Mouse (Mus musculus) spleen, adult 2 months (tissue): ENCODE data around the gene Lmod2. TPM values are rescaled to one million over a fixed set of nuclear protein-coding genes. Genes with fewer than 3 reads are reported as not detected.

Experiments used
- DNase-seq, 2 experiments: peaks; one replicate each; pipeline versions ENCODE4 v3.0.0 to v3.0.0-alpha.2; 2012 to 2021; ENCODE audit warnings: low spot score in 2 of 2, low read depth in 1 of 2
- H3K27ac ChIP-seq: fragments of 200-500 bp; 2 replicates; pipeline ENCODE4 v1.5.1; 2012; ENCODE audit warnings: low read length, inconsistent platforms; ENCODE audit not compliant: insufficient read depth
- H3K27me3 ChIP-seq: fragments of 200-500 bp; 2 replicates; pipeline ENCODE4 v1.6.1; 2012; ENCODE audit warnings: mild to moderate bottlenecking, moderate library complexity, low read length, inconsistent platforms; ENCODE audit not compliant: control insufficient read depth, insufficient read depth
- H3K36me3 ChIP-seq: fragments of 200-500 bp; 2 replicates; pipeline ENCODE4 v1.6.1; 2012; ENCODE audit warnings: mild to moderate bottlenecking, low read length, inconsistent platforms; ENCODE audit not compliant: control insufficient read depth, insufficient read depth
- H3K4me1 ChIP-seq: fragments of 200-500 bp; 2 replicates; pipeline ENCODE4 v1.6.1; 2011; ENCODE audit warnings: inconsistent platforms; ENCODE audit not compliant: control insufficient read depth, insufficient read depth, insufficient read length
- H3K4me3 ChIP-seq: fragments of 200-500 bp; 2 replicates; pipeline ENCODE4 v1.5.1; 2011; ENCODE audit warnings: mild to moderate bottlenecking, inconsistent platforms; ENCODE audit not compliant: insufficient read depth, insufficient read length; ENCODE audit errors: extremely low read depth
- CTCF ChIP-seq: fragments of 200-500 bp; IDR thresholded peaks from 2 replicates; pipeline ENCODE4 v1.5.1; 2011; ENCODE audit warnings: mild to moderate bottlenecking, inconsistent platforms; ENCODE audit not compliant: insufficient read depth, insufficient read length, insufficient replicate concordance; ENCODE audit errors: extremely low read depth
- POLR2A ChIP-seq: fragments of 200-500 bp; IDR thresholded peaks from 2 replicates; pipeline ENCODE4 v1.6.1; 2011; ENCODE audit warnings: low read depth, low read length, inconsistent platforms
- WGBS: fragments of 180-500 bp; shearing (Covaris S2); methylation state at CpG from one replicate; pipeline ENCODE4 v1.1.7; 2018; 5-methylcytosine and 5-hydroxymethylcytosine counted together
- polyA plus RNA-seq: library from polyadenylated mRNA; depleted of rRNA; stranded (reverse); fragments of >200 nt; gene quantifications from 2 replicates; pipeline ENCODE4 v1.2.3, GENCODE M21; 2012; rRNA removed

Lmod2 gene
- polyA plus RNA-seq, 1 experiment: not detected

DNA sequence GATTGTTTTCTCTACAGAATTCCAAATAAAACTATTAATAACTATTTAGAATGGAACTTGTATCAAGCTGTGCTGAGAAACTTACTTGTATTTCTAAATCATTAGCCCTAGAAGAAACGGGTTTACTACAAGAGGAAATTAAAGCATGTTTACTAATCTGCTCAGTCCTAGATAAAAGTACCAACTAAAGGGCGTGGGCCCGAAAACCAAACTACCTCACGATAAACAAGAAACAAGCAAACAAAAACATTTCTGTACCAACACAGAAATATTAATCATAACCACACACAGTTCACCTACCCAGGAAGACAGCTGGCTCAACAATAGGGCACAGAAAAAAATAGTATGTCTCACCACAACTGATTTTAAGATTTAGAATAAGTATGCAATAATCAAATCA is 50.8 kb downstream of the Lmod2 start:
- H3K4me1 ChIP-seq: no peaks in the 10 kb centered on the region
- DNase-seq: no peak

DNA sequence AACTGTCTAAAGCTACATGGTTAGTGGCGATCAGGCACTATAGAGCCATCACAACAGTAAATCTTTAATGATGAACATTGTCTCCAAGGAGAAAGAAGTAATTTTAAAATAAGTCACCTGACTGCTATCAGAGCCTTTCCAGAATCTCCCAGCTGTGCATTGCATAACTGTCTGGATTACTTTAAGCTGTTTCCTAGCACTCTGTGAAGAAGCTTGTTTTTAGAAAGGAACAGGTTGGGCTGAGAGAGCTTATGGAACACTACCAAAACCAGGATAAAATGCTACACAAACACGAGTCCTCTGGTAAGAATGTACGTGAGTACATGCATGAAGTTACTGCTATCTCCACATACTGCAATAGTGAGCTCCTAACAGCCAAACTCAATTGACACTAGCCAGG is 53.2 kb downstream of the Lmod2 start:
- Histone ChIP-seq H3K27me3 (no peaks in the 10 kb centered on the region), H3K4me1 (peaks cover under 1% of the 10 kb centered on the region; the same call in 1 of the 2 replicates), H3K36me3 (no peaks in the 10 kb centered on the region), H3K4me3 (no peak overlapping the region), H3K27ac (no peak overlapping the region)
- DNase-seq: no peak
- 93% methylated on average over 3 of the region's 3 CpGs for WGBS
- TF ChIP-seq POLR2A: no peak
- no peak for TF ChIP-seq CTCF

More for the DNA sequence above, 50.8 kb downstream of the Lmod2 start:
- 86% methylated on average over 4 of the region's 4 CpGs for WGBS
- Histone ChIP-seq H3K4me3 (no peak overlapping the region), H3K36me3 (no peaks in the 10 kb centered on the region; the same call in 1 of the 2 replicates), H3K27ac (no peak overlapping the region), H3K27me3 (no peaks in the 10 kb centered on the region)
- TF ChIP-seq CTCF (no peak), POLR2A (no peak)

DNA sequence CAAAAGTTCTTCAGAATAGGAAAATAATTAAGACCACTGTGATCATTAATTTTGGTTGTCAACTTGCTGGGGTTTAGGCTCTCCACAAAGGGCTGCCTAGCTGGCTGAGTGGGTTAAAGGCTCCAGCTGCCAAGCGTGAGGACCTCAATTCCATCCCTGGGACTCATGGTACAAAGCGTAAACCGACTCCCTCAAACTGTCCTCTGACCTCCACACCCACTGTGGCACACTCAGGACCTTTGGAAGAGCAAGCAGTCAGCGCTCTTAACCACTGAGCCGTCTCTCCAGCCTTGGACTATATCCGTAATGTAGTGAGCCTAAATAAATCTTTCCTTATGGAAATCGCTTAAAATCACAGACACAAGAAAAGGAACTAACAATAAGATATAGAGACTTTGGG is 54.0 kb downstream of the Lmod2 start:
- no peak for DNase-seq
- H3K27ac ChIP-seq: no peak overlapping the region
- 91% methylated on average over 7 of the region's 7 CpGs for WGBS
- peaks cover 4% of the 10 kb centered on the region; the same call in 1 of the 2 replicates for H3K4me1 ChIP-seq
- TF ChIP-seq POLR2A (no peak), CTCF (no peak)
- H3K4me3 ChIP-seq: no peak overlapping the region
- no peaks in the 10 kb centered on the region for H3K36me3 ChIP-seq
- H3K27me3 ChIP-seq: no peaks in the 10 kb centered on the region

Other genes starting within 250 kb of the Lmod2 start
- not detected in 2 replicates for gene Iqub, start 82.7 kb upstream of the Lmod2 start, polyA plus RNA-seq
- gene Ndufa5, start 69.7 kb upstream of the Lmod2 start, polyA plus RNA-seq: 0.58 and 0.92 TPM in 2 replicates
- 0.01 TPM in 1 of 2 replicates, not detected in the other for gene Asb15, start 69.6 kb upstream of the Lmod2 start, polyA plus RNA-seq
- gene Wasl, start 67.2 kb downstream of the Lmod2 start, polyA plus RNA-seq: 22.3 and 46.5 TPM in 2 replicates
- gene Hyal6, start 135.5 kb downstream of the Lmod2 start, polyA plus RNA-seq: not detected in 2 replicates
- not detected in 2 replicates for gene Hyal4, start 150.6 kb downstream of the Lmod2 start, polyA plus RNA-seq
- not detected in 2 replicates for gene Spam1, start 193.4 kb downstream of the Lmod2 start, polyA plus RNA-seq